Mouse (Mus musculus) spleen, adult 2 months (tissue): Measurements from ENCODE around the gene Guca2b.

Experiments
- CTCF ChIP-seq: fragments of 200-500 bp; IDR thresholded peaks from 2 replicates; pipeline ENCODE4 v1.5.1; 2011; ENCODE audit warnings: mild to moderate bottlenecking, inconsistent platforms; ENCODE audit not compliant: insufficient read depth, insufficient read length, insufficient replicate concordance; ENCODE audit errors: extremely low read depth
- POLR2A ChIP-seq: fragments of 200-500 bp; IDR thresholded peaks from 2 replicates; pipeline ENCODE4 v1.6.1; 2011; ENCODE audit warnings: low read depth, low read length, inconsistent platforms

DNA sequence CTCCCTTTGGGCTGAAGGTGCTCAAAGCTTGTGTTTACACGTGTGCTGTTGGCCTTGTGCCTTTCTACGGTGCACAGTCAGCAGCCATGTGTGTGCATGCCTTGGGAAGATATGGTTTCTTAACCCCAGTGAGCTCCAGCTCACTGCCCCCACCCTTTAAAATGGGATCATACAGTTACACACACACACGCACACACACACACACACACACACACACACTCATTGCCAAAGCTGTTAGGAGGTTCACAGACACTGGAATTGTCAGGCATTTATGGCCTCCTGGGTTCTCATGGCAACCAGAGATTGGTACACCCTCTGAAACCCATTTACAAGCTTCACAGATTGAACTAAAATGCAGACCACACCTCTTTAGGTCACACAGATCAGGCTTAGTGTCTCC is 24.8 kb downstream of the Guca2b start:
- TF ChIP-seq POLR2A (no peak), CTCF (no peak)
